Mouse (Mus musculus) small intestine, adult 2 months (tissue): ENCODE measurements around the gene Speer4f1.

ENCODE experiments used
- CTCF ChIP-seq: fragments of 200-500 bp; IDR thresholded peaks from 2 replicates; pipeline ENCODE4 v1.5.1; 2012; ENCODE audit warnings: low read depth, mild to moderate bottlenecking, control low read depth, inconsistent platforms, low read length, moderate library complexity, mixed read lengths; ENCODE audit not compliant: insufficient replicate concordance, insufficient read length; ENCODE audit errors: extremely low read depth
- POLR2A ChIP-seq: fragments of 200-500 bp; IDR thresholded peaks from 2 replicates; pipeline ENCODE4 v1.6.1; 2012; ENCODE audit warnings: low read depth, mild to moderate bottlenecking, control low read depth, inconsistent platforms, low read length, moderate library complexity

DNA sequence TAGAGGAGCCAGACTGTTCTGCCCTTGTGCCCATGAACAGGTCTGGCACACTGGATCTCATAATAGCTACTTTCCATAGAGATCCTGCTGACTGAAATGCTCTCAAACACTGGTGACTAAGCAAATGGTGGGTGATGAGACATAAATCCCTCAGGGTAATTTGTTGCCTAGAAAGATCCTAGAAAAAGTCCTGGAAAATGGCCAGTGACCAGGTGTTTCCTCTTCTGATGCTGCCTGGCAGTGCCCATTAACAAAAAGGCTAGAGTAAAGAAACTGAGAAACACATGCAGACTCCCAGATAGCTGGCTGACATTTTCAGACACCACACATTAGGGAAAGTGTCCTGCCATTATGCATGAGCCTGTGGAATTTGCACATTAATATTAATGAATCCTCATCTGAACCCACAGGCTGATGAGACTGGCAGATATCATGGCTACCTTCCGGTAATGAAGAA lies 24.0 kb downstream of the Speer4f1 start:
- TF ChIP-seq CTCF = no peak
- no peak for TF ChIP-seq POLR2A
